Mouse (Mus musculus) embryonic facial prominence, embryonic 10.5 days (tissue): ENCODE data around the gene Prr22. TPM values are rescaled to one million over a fixed set of nuclear protein-coding genes. Genes with fewer than 3 reads are reported as not detected.
A peak's percentile ranks its signal among the peaks of the same experiment; 100 is the strongest.

Experiments
- DNase-seq: peaks from one replicate; pipeline ENCODE4 v3.0.0-alpha.2; 2017; ENCODE audit warnings: low spot score
- H3K27ac ChIP-seq: fragments of 300-500 bp; sonication (generic); replicated peaks from 2 replicates; pipeline ENCODE4 v1.5.1; 2016; ENCODE audit warnings: mild to moderate bottlenecking
- H3K27me3 ChIP-seq: fragments of 300-500 bp; sonication (generic); replicated peaks from 2 replicates; pipeline ENCODE4 v1.6.1; 2016; ENCODE audit warnings: low read depth, mild to moderate bottlenecking; ENCODE audit not compliant: poor library complexity, severe bottlenecking
- H3K36me3 ChIP-seq: fragments of 300-500 bp; sonication (generic); replicated peaks from 2 replicates; pipeline ENCODE4 v1.6.1; 2016; ENCODE audit warnings: mild to moderate bottlenecking, moderate library complexity
- H3K4me1 ChIP-seq: fragments of 300-500 bp; sonication (generic); 2 replicates; pipeline ENCODE4 v1.6.1; 2016
- H3K4me3 ChIP-seq: fragments of 300-500 bp; sonication (generic); 2 replicates; pipeline ENCODE4 v1.5.1; 2016; ENCODE audit warnings: mild to moderate bottlenecking, moderate library complexity
- H3K9me3 ChIP-seq: fragments of 300-500 bp; sonication (generic); 2 replicates; pipeline ENCODE4 v1.6.1; 2016; ENCODE audit warnings: mild to moderate bottlenecking
- WGBS: fragments of 180-500 bp; shearing (Covaris S2); methylation state at CpG from one replicate; pipeline ENCODE4 v1.1.7; 2016; 5-methylcytosine and 5-hydroxymethylcytosine counted together
- polyA plus RNA-seq: library from polyadenylated mRNA; unstranded; fragments of >200 nt; fragmentation: Nextera tagmentation; extraction: Ambion mirVana; gene quantifications from 2 replicates; pipeline ENCODE4 v1.2.1, GENCODE M21; 2016

Prr22 gene
- polyA plus RNA-seq, 1 experiment from 2014 or later = 1.8 TPM

GRCm38 (mm10) chr17:56788886-56789285 is 18.8 kb downstream of the Prr22 start:
- peaks cover 4% of the 10 kb centered on the region; the same call in 1 of the 2 replicates for H3K36me3 ChIP-seq
- H3K27ac ChIP-seq = 0 out of 2 replicates have a peak overlapping the region, but pooled peaks have one; percentile 48
- H3K9me3 ChIP-seq = no peaks in the 10 kb centered on the region
- WGBS = 84% methylated on average over 3 of the region's 3 CpGs
- no peaks in the 10 kb centered on the region for H3K27me3 ChIP-seq
- no peak for DNase-seq
- H3K4me3 ChIP-seq = no peak overlapping the region
- peaks cover 8% of the 10 kb centered on the region for H3K4me1 ChIP-seq

- Histone ChIP-seq H3K27me3 (no peaks in the 10 kb centered on the region), H3K4me3 (no peak overlapping the region), H3K27ac (no peak overlapping the region), H3K9me3 (no peaks in the 10 kb centered on the region), H3K4me1 (peaks cover 8% of the 10 kb centered on the region), H3K36me3 (peaks cover 4% of the 10 kb centered on the region; the same call in 1 of the 2 replicates)
- DNase-seq = no peak
- 90% methylated on average over 6 of the region's 6 CpGs for WGBS
These were observed 19.2 kb downstream of the Prr22 start for GRCm38 (mm10) chr17:56789286-56789685.

DNA sequence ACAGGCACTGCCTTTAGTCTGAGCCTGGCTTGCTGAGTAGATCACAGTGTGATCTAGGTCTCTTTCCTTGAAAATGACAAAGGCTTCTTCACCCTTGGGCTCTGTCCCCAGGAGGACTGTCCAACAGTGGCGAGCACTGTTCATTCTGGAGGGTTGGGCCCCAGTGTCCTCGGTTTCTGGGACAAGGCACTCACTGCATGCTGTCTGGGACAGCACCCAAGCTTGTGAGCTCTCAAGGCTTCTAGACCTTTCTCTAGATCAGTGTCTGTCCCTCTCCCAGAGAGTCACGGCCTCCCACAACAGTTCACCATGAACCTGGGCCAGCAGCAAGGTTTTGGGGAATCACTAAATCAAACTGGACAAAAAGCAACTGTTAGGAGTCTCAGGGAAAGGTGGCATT is 22.5 kb downstream of the Prr22 start:
- Histone ChIP-seq H3K9me3 (no peaks in the 10 kb centered on the region), H3K27ac (no peak overlapping the region), H3K4me1 (peaks cover 8% of the 10 kb centered on the region), H3K36me3 (no peaks in the 10 kb centered on the region), H3K4me3 (no peak overlapping the region), H3K27me3 (no peaks in the 10 kb centered on the region)
- 77% methylated on average over 3 of the region's 3 CpGs for WGBS
- no peak for DNase-seq

- H3K4me3 ChIP-seq = no peak overlapping the region
- H3K9me3 ChIP-seq = no peaks in the 10 kb centered on the region
- no peaks in the 10 kb centered on the region for H3K36me3 ChIP-seq
- H3K4me1 ChIP-seq = no peaks in the 10 kb centered on the region
- no peaks in the 10 kb centered on the region for H3K27me3 ChIP-seq
- 68% methylated on average over 6 of the region's 6 CpGs for WGBS
- no peak for DNase-seq
- no peak overlapping the region for H3K27ac ChIP-seq
These were observed 23.7 kb downstream of the Prr22 start for GRCm38 (mm10) chr17:56793614-56794319.

DNA sequence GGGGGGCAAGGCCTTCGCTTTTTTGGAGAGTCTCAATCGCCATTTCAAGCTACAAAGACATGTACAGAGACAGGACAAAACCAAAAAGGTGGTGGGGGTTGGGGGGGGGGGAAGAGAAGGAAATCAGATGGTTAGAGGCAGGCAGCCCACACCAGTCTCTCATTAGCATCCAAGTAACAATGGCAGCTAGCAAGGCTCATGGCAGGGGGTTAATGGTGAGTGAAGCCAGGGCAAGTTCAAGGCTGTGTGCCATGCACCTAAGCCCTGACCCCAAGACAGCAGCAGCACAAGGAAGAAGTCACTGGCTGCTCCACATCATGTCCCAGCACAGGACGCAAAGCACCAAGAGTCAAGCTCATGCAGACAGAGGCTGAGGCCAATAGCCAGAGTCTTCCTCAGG is 29.2 kb downstream of the Prr22 start:
- Histone ChIP-seq H3K27me3 (no peaks in the 10 kb centered on the region), H3K27ac (no peak overlapping the region), H3K4me1 (no peaks in the 10 kb centered on the region), H3K9me3 (no peaks in the 10 kb centered on the region), H3K36me3 (peaks cover 5% of the 10 kb centered on the region; the same call in 1 of the 2 replicates), H3K4me3 (no peak overlapping the region)
- no peak for DNase-seq
- WGBS = 85% methylated on average over 3 of the region's 3 CpGs

DNA sequence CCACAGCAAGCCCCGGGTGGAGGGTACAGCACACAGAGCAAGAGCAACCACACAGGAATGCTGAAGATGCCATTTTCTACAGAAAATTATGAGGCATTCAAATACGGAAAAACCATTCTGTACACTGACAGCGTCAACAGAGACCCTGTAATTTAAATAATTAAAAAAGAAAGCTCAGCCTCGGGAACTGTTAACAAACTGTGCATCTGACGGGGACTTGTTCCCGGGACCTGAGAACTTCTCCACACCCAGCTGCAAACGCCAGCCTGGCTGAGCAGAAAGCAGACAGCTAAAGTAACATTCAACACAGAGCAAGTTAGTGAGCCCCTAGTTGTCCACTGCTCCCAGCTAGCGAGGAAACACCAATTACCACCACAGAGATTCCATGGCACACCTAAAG is 32.0 kb downstream of the Prr22 start:
- no peak for DNase-seq
- WGBS = 78% methylated on average over 8 of the region's 8 CpGs
- no peak overlapping the region for H3K4me3 ChIP-seq
- no peaks in the 10 kb centered on the region for H3K9me3 ChIP-seq
- peaks cover 5% of the 10 kb centered on the region; the same call in 1 of the 2 replicates for H3K36me3 ChIP-seq
- H3K27ac ChIP-seq = no peak overlapping the region
- H3K4me1 ChIP-seq = no peaks in the 10 kb centered on the region
- peaks cover 3% of the 10 kb centered on the region; the same call in 1 of the 2 replicates for H3K27me3 ChIP-seq

GRCm38 (mm10) chr17:56804952-56805351 is 34.9 kb downstream of the Prr22 start:
- no peak overlapping the region for H3K4me3 ChIP-seq
- H3K27me3 ChIP-seq = peaks cover 22% of the 10 kb centered on the region
- DNase-seq = no peak
- no peaks in the 10 kb centered on the region for H3K9me3 ChIP-seq
- peaks cover 2% of the 10 kb centered on the region for H3K4me1 ChIP-seq
- no peak overlapping the region for H3K27ac ChIP-seq
- peaks cover 5% of the 10 kb centered on the region; the same call in 1 of the 2 replicates for H3K36me3 ChIP-seq
- 83% methylated on average over 5 of the region's 5 CpGs for WGBS

GRCm38 (mm10) chr17:56805784-56806183 is 35.7 kb downstream of the Prr22 start:
- peaks cover 5% of the 10 kb centered on the region; the same call in 1 of the 2 replicates for H3K36me3 ChIP-seq
- H3K4me3 ChIP-seq = no peak overlapping the region
- H3K9me3 ChIP-seq = no peaks in the 10 kb centered on the region
- peaks cover 22% of the 10 kb centered on the region for H3K27me3 ChIP-seq
- no peak for DNase-seq
- no peak overlapping the region for H3K27ac ChIP-seq
- peaks cover 10% of the 10 kb centered on the region for H3K4me1 ChIP-seq
- 89% methylated on average over 1 of the region's 1 CpGs for WGBS

GRCm38 (mm10) chr17:56808518-56808917 is 38.5 kb downstream of the Prr22 start:
- Histone ChIP-seq H3K4me1 (peaks cover 15% of the 10 kb centered on the region), H3K9me3 (no peaks in the 10 kb centered on the region), H3K36me3 (no peaks in the 10 kb centered on the region), H3K4me3 (no peak overlapping the region), H3K27ac (no peak overlapping the region), H3K27me3 (peaks cover 32% of the 10 kb centered on the region)
- 10% methylated on average over 9 of the region's 9 CpGs for WGBS
- DNase-seq = peak; percentile 83

DNA sequence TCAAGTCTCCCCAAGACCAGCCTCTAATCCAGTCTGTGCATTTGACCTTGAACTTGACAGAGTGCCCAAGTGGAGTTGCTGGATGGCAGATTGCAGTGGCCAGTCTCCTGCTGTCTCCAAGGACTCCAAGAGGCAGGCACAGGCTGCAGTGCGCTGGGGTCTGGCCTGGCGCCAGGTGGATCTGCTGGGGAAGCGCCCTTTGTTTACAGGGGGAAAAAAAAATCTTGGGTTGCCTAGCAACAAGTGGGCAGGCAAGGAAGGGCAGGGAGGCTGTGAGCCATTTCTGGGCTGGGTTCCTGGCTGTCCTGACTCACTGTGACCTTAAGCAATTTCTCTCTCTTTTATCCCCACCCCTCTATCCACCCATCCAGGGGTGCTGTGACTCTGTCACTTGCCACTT is 40.2 kb downstream of the Prr22 start:
- no peaks in the 10 kb centered on the region for H3K9me3 ChIP-seq
- DNase-seq = peak; percentile 75
- peaks cover 33% of the 10 kb centered on the region for H3K4me1 ChIP-seq
- H3K27ac ChIP-seq = peak overlapping the region; percentile 57; the same call in 1 of the 2 replicates
- peaks cover 37% of the 10 kb centered on the region for H3K27me3 ChIP-seq
- H3K4me3 ChIP-seq = no peak overlapping the region
- no peaks in the 10 kb centered on the region for H3K36me3 ChIP-seq
- 12% methylated on average over 3 of the region's 3 CpGs for WGBS

- DNase-seq = peak; percentile 93
- peaks cover 36% of the 10 kb centered on the region for H3K4me1 ChIP-seq
- peaks cover 27% of the 10 kb centered on the region for H3K27me3 ChIP-seq
- H3K36me3 ChIP-seq = no peaks in the 10 kb centered on the region
- H3K4me3 ChIP-seq = no peak overlapping the region
- no peaks in the 10 kb centered on the region for H3K9me3 ChIP-seq
- H3K27ac ChIP-seq = peak overlapping the region; percentile 75
- WGBS = 14% methylated on average over 24 of the region's 24 CpGs
These were observed 44.4 kb downstream of the Prr22 start for GRCm38 (mm10) chr17:56814316-56815056.

DNA sequence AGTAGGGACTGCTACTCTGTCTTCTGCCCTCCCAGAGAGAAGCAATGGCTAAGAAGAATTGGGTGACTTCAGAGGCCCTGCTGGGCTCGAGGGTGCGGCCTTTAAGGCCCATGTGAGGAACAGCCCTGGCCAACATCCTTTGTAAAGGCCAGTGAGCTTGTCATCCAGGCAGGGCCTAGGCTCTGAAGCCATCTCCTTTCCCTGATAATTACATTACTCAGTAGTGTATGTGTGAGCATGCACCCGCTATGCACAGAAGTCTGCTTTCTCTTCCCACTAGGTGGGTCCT is 45.0 kb downstream of the Prr22 start:
- Histone ChIP-seq H3K27me3 (peaks cover 23% of the 10 kb centered on the region), H3K9me3 (no peaks in the 10 kb centered on the region), H3K4me1 (peaks cover 38% of the 10 kb centered on the region), H3K36me3 (no peaks in the 10 kb centered on the region), H3K27ac (peak overlapping the region; percentile 75), H3K4me3 (no peak overlapping the region)
- DNase-seq = no peak
- WGBS = 67% methylated on average over 3 of the region's 3 CpGs
